Mouse (Mus musculus) liver, embryonic 14.5 days (tissue): ENCODE results near the gene Pex11b. TPM values are rescaled to one million over a fixed set of nuclear protein-coding genes. Genes with fewer than 3 reads are reported as not detected.
"Not testable (repeated sequence)": the region's sequence is repeated elsewhere in the genome, so short reads cannot be mapped to it uniquely, and the experiment has no call there.

Experiments
- ATAC-seq: fragments of 200-750 bp; cut with Nextera tagmentation; 2 replicates; pipeline ENCODE4 v1.8.0; 2017; ENCODE audit warnings: moderate number of reproducible peaks, mild to moderate bottlenecking, moderate library complexity; ENCODE audit not compliant: insufficient read depth
- DNase-seq, 3 experiments: peaks; one replicate each; pipeline ENCODE4 v3.0.0-alpha.2; 2012 to 2013; ENCODE audit warnings: low read depth in 3 of 3, low spot score in 3 of 3
- H3K27ac ChIP-seq: fragments of 300-500 bp; sonication (generic); 2 replicates; pipeline ENCODE4 v1.5.1; 2014; ENCODE audit warnings: moderate library complexity, mild to moderate bottlenecking, control low read depth, inconsistent platforms
- H3K27me3 ChIP-seq: fragments of 300-500 bp; sonication (generic); 2 replicates; pipeline ENCODE4 v1.6.1; 2014; ENCODE audit warnings: mild to moderate bottlenecking, low read length, moderate library complexity; ENCODE audit not compliant: control insufficient read depth, insufficient read depth
- H3K36me3 ChIP-seq: fragments of 300-500 bp; sonication (generic); replicated peaks from 2 replicates; pipeline ENCODE4 v1.6.1; 2014; ENCODE audit warnings: low read depth; ENCODE audit not compliant: control insufficient read depth, insufficient read depth
- H3K4me1 ChIP-seq, 2 experiments: fragments of 200-500 bp in 1 of 2; fragments of 300-500 bp in 1 of 2; sonication (generic) in 1 of 2; replicated peaks; 2 replicates each; pipeline ENCODE4 v1.6.1; 2012 to 2014; ENCODE audit warnings: antibody characterized with exemption in 1 of 2, inconsistent platforms in 1 of 2, low read length in 1 of 2; ENCODE audit not compliant: control insufficient read depth in 2 of 2, insufficient read depth in 2 of 2
- H3K4me2 ChIP-seq: fragments of 300-500 bp; sonication (generic); 2 replicates; pipeline ENCODE4 v1.6.1; 2014; ENCODE audit warnings: low read depth, mild to moderate bottlenecking, control low read depth, moderate library complexity
- H3K4me3 ChIP-seq, 2 experiments: fragments of 200-500 bp in 1 of 2; fragments of 300-500 bp in 1 of 2; sonication (generic) in 1 of 2; 2 replicates each; pipeline ENCODE4 v1.5.1; 2012 to 2014; ENCODE audit warnings: low read depth in 2 of 2, low read length in 2 of 2, mild to moderate bottlenecking in 2 of 2, control low read depth in 1 of 2, inconsistent platforms in 1 of 2, moderate library complexity in 1 of 2; ENCODE audit not compliant: insufficient read depth in 1 of 2
- H3K9ac ChIP-seq: fragments of 300-500 bp; sonication (generic); replicated peaks from 2 replicates; pipeline ENCODE4 v1.6.1; 2014; ENCODE audit warnings: mild to moderate bottlenecking, control low read depth, moderate library complexity
- H3K9me3 ChIP-seq: fragments of 300-500 bp; sonication (generic); 2 replicates; pipeline ENCODE4 v1.6.1; 2016; ENCODE audit warnings: low read length, mixed read lengths; ENCODE audit not compliant: control insufficient read depth
- CTCF ChIP-seq: IDR thresholded peaks from 2 replicates; pipeline ENCODE4 v1.5.1; 2016; ENCODE audit warnings: antibody characterized with exemption, low read depth, control low read depth
- EP300 ChIP-seq: IDR thresholded peaks from 2 replicates; pipeline ENCODE4 v1.6.1; 2016; ENCODE audit warnings: antibody characterized with exemption, low read depth
- WGBS: fragments of 180-500 bp; shearing (Covaris S2); extraction: QIAGEN DNeasy Blood & Tissue Kit; methylation state at CpG from one replicate; pipeline ENCODE4 v1.1.7; 2014; ENCODE audit not compliant: insufficient replicate concordance; 5-methylcytosine and 5-hydroxymethylcytosine counted together
- polyA plus RNA-seq, 2 experiments: library from polyadenylated mRNA; depleted of rRNA in 1 of 2; stranded (reverse) in 1 of 2; unstranded in 1 of 2; fragments of >200 nt; fragmentation: Nextera tagmentation in 1 of 2; extraction: Ambion mirVana in 1 of 2; gene quantifications; 2 replicates each; pipeline versions ENCODE4 v1.2.1 to v1.2.3; 2012 to 2014

Pex11b gene
- polyA plus RNA-seq, 2 experiments: 10.7 to 15.7 TPM

GRCm38 (mm10) chr3:96601941-96602703, 33.1 kb upstream of the Pex11b start:
- Histone ChIP-seq H3K4me2 (peak overlapping the region; percentile 77), H3K9me3 (no peaks in the 10 kb centered on the region), H3K36me3 (no peaks in the 10 kb centered on the region), H3K9ac (no peak overlapping the region), H3K4me1 (no peaks in the 10 kb centered on the region), H3K4me3 (peak overlapping the region in 1 of 2 experiments; percentile 3; a peak in 1 of 4 replicates), H3K27ac (no peak overlapping the region), H3K27me3 (peaks cover 54% of the 10 kb centered on the region)
- ATAC-seq (no peak), DNase-seq (no peak)
- TF ChIP-seq EP300 (no peak), CTCF (no peak)
- WGBS: 51% methylated on average over 10 of the region's 10 CpGs

GRCm38 (mm10) chr3:96602704-96603084, 32.5 kb upstream of the Pex11b start:
- H3K9ac ChIP-seq: no peak overlapping the region
- DNase-seq (no peak), ATAC-seq (no peak)
- no peaks in the 10 kb centered on the region for H3K9me3 ChIP-seq
- H3K4me3 ChIP-seq: no peak overlapping the region
- 48% methylated on average over 5 of the region's 5 CpGs for WGBS
- TF ChIP-seq CTCF: no peak
- TF ChIP-seq EP300: no peak
- peaks cover 49% of the 10 kb centered on the region for H3K27me3 ChIP-seq
- no peaks in the 10 kb centered on the region for H3K36me3 ChIP-seq
- H3K27ac ChIP-seq: no peak overlapping the region
- H3K4me2 ChIP-seq: peak overlapping the region; percentile 26
- H3K4me1 ChIP-seq: no peaks in the 10 kb centered on the region

GRCm38 (mm10) chr3:96603311-96603710, 31.9 kb upstream of the Pex11b start:
- Histone ChIP-seq H3K27ac (no peak overlapping the region), H3K4me2 (no peak overlapping the region)
- no peak for ATAC-seq

GRCm38 (mm10) chr3:96606007-96606406, 29.2 kb upstream of the Pex11b start:
- H3K9ac ChIP-seq, H3K27ac ChIP-seq, H3K4me3 ChIP-seq, H3K9me3 ChIP-seq, H3K36me3 ChIP-seq, ATAC-seq, H3K4me2 ChIP-seq, DNase-seq, H3K4me1 ChIP-seq: not testable (repeated sequence)
- 67% methylated on average over 4 of the region's 4 CpGs for WGBS
- H3K27me3 ChIP-seq: peaks cover 17% of the 10 kb centered on the region

More at GRCm38 (mm10) chr3:96603311-96603710, 31.9 kb upstream of the Pex11b start:
- Histone ChIP-seq H3K9me3 (no peaks in the 10 kb centered on the region), H3K4me1 (no peaks in the 10 kb centered on the region), H3K9ac (no peak overlapping the region), H3K4me3 (no peak overlapping the region), H3K36me3 (no peaks in the 10 kb centered on the region), H3K27me3 (peaks cover 42% of the 10 kb centered on the region)
- 66% methylated on average over 5 of the region's 5 CpGs for WGBS
- no peak for DNase-seq
- TF ChIP-seq EP300 (no peak), CTCF (no peak)

GRCm38 (mm10) chr3:96606618-96607017, 28.6 kb upstream of the Pex11b start:
- ATAC-seq: no peak
- WGBS: 64% methylated on average over 4 of the region's 4 CpGs

More at GRCm38 (mm10) chr3:96606618-96607017, 28.6 kb upstream of the Pex11b start:
- H3K9me3 ChIP-seq: no peaks in the 10 kb centered on the region
- H3K4me1 ChIP-seq: no peaks in the 10 kb centered on the region
- H3K4me3 ChIP-seq: no peak overlapping the region
- TF ChIP-seq CTCF (no peak), EP300 (no peak)
- H3K27me3 ChIP-seq: peaks cover 11% of the 10 kb centered on the region
- no peaks in the 10 kb centered on the region for H3K36me3 ChIP-seq
- DNase-seq: no peak
- no peak overlapping the region for H3K27ac ChIP-seq
- no peak overlapping the region for H3K9ac ChIP-seq
- no peak overlapping the region for H3K4me2 ChIP-seq
